Mouse (Mus musculus) heart, postnatal 10 days (tissue): ENCODE results near the gene Slc2a12. TPM values are rescaled to one million over a fixed set of nuclear protein-coding genes. Genes with fewer than 3 reads are reported as not detected.

Experiments
- DNase-seq, 2 experiments: peaks; one replicate each; pipeline ENCODE4 v3.0.0; 2021
- intact Hi-C: fragments of 180-260 bp; cut with DNase I; formaldehyde crosslinking; loops from one replicate; pipeline ENCODE4 v1.15.1; 2025
- total RNA-seq, 2 experiments: library from RNA; stranded (reverse); gene quantifications; 2 replicates each; pipeline ENCODE4 v1.2.3; 2021

The Slc2a12 gene
- 10 to 100 TPM; 10.6 to 10.7 TPM for total RNA-seq

DNA sequence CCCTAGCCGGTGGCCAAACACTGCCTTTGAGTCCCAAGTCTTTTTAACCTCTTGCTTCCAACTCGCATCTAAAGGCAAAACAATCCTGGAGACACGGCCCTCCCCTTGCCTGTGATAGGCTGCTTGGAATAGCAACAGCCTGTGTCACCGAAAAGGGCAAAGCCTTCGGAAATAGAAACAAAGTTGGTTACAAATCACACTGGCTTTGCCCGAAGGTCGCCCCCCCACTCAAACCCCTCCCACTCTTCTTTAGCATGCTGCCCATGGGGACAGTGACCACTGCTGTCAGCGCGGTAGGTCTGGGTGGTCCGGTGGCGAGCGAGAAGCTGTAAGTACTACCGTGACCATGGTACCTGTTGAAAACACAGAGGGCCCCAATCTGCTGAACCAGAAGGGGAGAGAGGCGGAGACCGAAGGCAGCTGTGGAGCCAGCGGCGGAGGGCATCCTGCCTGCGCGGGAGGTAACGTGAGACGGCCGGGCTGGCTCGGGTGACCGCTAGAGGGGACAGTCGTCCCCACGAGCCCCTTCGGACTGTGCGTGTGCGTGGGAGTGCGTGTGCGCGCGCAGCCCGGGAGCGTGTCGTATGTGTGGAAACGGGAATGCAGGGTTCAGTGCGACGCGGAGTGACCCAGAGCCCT lies at the start of gene Slc2a12:
TSS of gene Slc2a12 (plus strand) at position 159 of the 639 bp plus-strand sequence.
- DNase-seq, result peak; percentile 78 to 81
- intact Hi-C loops, result loop anchor here (5.0 kb wide), 1 partner anchor 67 kb away; no protein-coding TSS in a partner anchor

DNA sequence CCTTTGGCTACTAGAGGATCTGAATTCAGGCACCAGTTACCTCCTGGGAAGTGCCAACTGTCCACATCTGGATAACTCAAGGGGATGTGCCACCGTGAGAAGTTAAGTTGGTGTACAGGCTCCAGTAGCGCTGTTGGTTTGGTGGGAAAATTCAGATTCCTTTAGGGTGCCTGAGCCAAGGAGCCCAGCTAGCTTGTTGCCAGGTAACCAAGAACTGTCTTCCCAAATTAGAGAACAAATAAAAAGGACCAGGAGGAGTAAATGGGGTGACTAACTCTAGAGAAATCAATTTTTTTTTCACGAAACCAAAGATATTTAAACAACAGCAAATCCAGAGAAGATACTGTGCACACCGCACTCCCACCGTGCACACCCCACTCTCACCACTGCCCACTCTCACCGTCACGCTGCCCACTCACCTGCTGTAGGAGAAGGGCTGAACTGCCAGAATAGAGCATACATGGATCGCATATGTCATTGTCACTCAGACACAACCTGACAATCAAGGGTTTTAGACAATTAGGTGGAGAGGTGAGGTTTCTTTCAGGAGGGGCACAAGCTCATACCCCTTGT lies 45.8 kb upstream of the Slc2a12 start:
- intact Hi-C loops, result no loop called here
- DNase-seq, result no peak

DNA sequence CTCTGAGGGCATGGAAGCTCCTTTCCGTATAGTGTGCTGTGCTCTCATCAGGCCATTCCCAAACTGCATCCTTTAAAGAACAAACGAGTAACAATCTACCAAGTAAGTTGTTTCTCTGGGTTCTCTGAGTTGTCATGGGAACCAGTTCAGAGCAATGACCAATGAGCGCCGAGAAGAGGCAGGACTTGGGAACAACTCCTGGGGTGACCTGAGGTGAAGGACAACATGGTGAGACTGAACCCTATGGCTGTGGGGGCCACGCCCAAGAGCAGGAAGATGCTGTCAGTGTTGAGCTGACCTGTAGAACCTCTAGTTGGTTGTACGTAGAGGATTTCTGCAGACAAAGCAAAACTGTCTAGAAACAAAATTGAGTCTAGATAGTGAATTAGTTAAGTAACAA lies 43.8 kb upstream of the Slc2a12 start:
- intact Hi-C loops, result no loop called here
- no peak for DNase-seq

DNA sequence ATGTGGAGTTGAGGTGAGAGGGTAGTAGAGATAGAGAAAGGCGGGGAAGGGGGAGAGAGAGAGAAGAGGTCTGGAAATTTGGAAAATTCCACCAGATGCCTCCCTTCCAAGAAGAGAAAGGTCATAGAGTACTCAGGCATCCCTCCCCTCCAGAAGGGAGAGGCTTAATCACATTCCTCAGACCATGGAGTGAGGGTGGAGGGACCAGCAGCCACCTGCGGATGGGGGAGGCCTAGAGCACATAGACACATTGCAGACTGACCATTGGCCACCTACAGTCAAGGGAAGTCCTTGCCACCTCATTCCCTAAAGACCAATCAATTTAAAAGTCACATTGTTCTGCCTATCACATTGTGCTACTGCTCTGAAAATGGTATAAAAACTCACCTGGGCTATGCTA lies 40.0 kb upstream of the Slc2a12 start:
- DNase-seq, result no peak
- intact Hi-C loops, result no loop called here

DNA sequence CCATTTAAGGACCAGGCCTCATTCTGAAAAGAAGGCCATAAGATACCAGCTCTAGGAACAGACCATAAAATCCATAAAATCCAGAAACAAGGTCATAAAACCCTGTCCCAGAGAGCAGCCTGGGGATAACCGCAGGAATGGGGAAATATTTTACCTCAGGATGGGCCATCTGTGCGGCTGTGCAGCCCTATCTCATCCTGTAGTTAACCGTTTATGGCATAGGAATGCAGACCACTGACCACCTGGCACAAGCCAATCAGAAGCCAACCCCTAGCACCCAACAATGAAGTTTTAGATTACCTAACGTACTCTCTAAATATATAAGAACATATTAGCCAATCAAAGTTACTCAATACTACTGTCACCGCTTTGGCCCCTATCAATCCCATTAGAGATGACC lies 36.5 kb upstream of the Slc2a12 start:
- intact Hi-C loops, result no loop called here
- no peak for DNase-seq

DNA sequence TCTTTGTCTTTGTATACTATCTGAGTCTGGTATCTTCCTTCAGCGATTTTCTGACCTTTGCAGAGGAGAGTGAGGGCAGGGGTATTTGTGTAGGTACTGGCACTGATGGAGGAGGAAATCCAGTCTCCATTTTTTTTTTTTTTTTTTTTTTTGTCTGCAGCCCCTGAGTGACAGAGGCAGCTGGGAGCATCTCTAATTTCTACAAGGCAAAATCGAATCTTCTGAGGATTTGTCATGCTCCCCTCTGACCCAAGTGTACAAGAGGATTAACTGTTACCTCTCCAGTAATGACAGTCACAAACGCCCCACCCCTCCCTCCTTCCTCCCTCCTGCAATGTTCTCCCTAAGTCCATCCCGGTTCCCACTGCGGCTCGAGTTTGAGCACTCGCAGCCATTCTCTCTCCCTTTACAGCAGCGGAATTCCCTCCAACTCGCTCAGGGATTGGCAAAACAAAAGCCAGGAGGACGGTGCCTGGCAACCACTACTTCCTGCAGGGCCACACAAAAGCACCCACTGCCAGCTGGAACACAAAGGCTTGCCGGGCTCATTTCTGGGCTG lies 35.9 kb upstream of the Slc2a12 start:
- peak in 1 of 2 experiments; percentile 23 for DNase-seq
- intact Hi-C loops, result no loop called here

DNA sequence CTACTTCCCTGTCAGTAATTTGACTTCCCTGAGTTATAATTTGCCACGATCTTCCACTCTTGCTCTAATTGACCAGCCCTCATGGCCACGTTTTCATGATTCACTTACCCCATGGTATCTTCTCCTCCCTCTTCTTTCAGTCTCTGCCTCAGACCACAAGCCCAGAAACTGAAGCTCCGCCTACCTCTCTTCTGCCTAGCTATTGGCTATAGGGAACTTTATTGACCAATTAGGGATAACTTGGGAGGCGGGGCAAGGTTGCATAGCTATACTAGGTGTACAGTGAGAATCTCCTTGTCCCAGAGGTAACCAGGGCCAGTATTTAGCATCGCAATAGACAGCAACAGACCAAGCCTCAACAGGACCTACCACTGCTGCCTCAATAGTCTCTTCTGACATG lies 31.5 kb upstream of the Slc2a12 start:
- intact Hi-C loops, result no loop called here
- DNase-seq, result no peak

DNA sequence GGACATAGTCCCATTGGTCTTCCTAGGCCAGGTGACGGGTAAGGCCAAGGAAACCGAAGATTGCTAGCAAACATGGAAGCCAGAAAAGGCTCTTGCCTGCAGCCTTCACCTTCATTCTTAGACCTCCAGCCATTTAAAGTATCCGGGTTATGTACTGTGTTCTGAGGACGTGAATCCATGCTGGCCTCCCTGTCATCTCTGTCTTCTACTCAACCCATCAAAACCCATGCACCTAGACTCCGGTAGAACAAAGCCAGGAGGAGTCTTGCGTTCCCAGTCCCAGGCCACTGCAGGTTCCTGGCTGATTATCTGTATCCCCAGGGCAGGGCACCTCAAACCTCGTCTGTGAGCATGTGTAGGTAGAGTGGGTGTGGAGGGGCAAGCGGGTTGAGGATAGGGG lies 30.3 kb upstream of the Slc2a12 start:
- no peak for DNase-seq
- intact Hi-C loops, result no loop called here

DNA sequence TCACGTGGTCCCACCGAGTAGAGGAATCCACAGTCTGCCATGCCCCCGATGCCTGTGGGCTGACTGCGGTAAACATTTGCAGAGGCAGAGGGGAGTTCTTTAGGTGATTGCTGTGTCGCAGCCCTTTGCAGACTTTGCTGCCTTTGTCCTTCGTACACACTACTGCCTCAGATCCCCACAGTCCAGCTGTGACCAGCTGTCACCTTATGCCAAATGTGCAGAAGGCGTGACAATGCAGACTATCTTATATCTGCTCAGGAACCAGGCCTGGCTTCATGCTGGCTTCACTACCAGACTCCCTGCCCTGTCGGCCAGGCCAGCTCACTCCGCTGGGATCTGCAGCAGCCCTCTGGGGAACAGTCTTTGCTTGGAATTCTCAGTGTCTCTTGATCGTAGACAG lies 29.5 kb upstream of the Slc2a12 start:
- intact Hi-C loops, result no loop called here
- DNase-seq, result peak; percentile 28 to 41

DNA sequence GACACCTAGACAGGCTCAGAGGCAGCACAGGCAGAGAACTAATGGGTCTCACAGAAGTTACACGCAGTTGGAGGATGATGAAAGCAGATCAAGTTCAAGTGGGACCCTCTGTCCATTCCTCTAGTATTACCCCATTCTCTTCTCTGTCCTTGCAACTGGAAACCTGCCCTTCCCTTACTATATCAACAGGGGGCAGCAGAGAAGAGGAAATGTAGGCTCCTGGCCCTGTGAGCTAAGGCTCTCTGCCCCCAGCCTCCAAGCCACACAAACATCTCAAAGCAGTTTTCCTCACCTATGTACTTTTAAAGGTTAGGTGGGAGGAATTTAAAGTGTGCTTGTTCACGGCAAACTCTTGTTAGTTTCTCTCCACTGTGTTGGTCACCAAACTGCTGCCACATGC lies 26.0 kb upstream of the Slc2a12 start:
- intact Hi-C loops, result loop anchor here (1.0 kb wide), 3 partner anchors 92 to 157 kb away; no protein-coding TSS in a partner anchor
- DNase-seq, result peak; percentile 24 to 33

DNA sequence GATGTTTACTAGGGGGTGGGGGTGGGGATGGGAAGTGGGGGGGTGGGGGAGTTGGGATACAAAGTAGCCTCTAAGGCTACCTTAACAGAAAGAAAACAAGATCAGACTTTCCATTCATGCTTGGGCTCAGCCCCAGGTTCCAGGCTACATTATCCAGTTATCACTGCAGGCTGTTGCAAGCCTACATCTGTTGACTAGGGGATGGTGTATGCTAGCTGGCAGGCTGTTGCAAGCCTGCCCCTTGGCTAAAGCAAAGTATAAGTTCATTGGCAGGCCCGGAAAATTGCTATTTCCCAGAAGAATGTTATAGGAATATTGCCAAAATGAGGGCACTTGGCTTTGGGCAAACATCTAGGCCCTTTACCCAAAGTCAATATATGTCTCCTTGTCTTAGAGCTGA lies 16.0 kb upstream of the Slc2a12 start:
- intact Hi-C loops, result no loop called here
- DNase-seq, result no peak

DNA sequence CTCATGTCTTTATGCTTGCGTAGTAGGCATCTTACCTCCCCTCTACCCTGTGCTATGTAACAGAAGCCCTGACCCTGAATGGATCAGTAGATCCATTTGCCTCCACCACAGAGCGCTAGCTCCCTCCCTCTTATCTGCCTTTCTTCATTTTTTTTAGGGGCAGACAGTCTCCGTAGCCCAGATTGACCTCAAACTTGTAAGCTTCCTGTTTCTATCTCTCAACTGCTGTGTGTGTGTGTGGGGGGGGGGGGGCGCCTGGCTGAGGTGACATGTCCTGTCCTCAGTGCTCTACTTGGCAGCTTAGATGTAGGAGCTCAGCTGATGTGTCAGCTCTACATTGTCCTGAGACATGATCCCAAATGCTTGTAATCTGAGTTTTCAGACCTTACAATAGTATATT lies 13.7 kb upstream of the Slc2a12 start:
- intact Hi-C loops, result no loop called here

DNA sequence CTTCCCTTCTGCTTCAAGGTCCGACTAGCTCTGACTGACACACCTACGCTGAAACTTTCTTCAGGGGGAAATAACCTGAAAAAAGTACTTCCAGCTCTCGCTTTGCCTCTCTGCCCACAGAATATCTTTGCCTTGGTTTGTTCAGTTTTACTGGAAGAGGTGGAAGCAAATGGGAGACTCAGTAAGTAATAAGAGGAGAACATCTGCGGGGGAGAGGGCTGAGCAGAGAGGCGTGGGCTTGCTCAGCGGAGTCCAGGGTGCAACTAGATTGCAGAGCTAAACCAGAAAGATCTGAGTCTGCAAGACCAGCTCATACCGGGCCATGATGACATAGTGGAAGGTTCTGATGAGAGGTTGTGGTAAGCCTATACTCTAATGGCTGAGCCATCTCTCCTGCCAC lies 13.3 kb upstream of the Slc2a12 start:
- DNase-seq, result no peak
- intact Hi-C loops, result no loop called here

More for the DNA sequence above, 13.7 kb upstream of the Slc2a12 start:
- no peak for DNase-seq

DNA sequence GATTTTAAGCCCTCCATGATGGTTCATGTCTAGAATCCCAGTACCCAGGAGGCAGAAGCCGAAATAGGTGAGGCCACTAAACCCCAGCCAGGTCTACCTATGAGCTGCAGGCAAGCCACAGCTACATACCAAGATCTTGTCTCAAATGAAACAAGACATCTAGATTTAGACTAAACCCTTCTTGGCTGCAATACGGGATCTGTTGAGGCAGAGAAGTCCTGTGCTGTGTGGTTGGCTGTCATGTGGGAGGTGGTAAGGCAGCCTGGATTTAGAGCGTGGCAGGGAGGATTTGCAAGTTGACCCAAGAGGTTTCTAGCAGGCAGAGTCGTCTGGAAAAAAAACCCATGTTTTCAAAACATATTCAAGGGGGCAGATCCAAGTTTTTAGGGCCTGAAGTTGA lies 12.9 kb upstream of the Slc2a12 start:
- intact Hi-C loops, result no loop called here
- no peak for DNase-seq

DNA sequence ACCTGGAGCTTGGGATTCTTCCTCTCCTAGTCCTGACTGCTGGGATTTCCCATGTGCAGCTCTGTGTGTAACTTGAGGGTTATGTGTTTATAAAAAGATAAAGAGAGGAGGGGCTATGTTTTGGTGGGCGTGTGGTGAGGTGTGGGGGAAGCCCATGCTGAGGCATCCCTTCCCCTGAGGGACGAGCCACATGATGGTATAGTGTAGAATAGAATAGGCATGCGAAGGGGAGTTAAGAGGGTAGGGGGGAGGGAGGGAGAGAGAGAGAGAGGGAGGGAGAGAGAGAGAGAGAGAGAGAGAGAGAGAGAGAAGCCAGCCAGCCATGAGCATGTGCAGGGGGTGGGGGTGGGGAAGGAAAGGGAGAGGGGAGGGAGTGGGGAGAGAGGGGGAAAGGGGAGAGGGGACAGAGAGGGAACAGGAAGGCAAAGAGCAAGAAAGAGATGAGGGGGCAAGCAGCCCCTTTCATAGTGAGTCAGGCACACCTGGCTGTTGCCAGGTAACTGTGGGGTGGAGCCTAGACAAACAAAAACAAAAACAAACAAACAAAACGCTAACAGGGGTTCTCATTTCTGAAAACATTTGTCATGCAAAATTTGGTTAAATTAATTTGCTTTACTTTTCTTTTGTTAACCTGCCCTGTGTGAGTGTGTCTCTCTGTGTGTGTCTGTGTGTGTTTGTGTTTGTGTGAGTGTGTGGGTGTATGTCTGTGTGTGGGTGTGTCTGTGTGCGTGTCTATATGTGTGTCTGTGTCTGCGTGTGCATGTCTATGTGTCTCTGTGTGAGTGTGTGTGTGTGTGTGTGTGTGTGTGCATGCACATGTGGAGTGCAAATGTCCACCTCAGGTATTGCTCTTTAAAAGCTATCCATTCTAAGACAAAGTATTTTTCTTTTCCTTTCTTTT lies 11.2 kb upstream of the Slc2a12 start:
- intact Hi-C loops, result no loop called here
- no peak for DNase-seq

DNA sequence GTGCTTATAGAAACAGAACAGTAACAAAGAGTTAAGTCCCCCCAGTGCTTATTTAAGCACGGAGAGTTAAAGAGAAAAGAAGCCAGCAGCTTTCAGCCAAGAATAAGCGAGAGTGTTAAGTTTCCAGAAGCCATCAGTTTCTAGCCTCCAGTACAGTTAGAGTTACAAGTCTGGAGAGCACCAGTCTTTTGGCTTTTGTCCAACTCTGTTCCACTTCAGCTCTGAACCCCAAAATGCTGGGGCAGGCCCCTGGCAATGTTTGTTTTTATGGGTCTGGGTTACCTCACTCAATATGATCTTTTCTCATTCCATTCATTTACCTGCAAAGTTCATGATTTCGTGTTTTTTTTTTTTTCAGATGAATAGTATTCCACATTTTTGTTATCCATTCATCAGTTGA lies 7.6 kb upstream of the Slc2a12 start:
- intact Hi-C loops, result no loop called here

DNA sequence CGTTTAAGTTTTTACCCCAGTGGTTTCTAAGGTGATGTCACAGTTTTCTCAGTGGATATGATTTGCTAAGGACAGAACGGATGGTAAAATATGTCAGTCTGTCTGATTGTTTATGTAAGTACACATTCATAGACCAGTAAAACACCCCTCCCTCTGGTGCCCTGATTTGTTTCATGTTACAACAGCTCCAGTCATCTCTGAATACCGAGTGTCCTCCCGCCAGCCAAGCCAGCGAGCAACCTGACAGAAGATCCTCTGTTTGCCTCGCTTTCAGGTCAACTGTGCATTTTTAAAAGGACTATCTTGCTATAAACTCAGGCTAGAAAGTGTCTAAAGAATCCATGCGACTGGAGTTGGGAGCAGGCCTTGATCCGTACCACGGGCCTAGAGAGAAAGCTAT lies 640 bp upstream of the Slc2a12 start:
- intact Hi-C loops, result loop anchor here (5.0 kb wide), 1 partner anchor 68 kb away; no protein-coding TSS in a partner anchor
- no peak for DNase-seq

More for the DNA sequence above, 7.6 kb upstream of the Slc2a12 start:
- DNase-seq, result no peak

DNA sequence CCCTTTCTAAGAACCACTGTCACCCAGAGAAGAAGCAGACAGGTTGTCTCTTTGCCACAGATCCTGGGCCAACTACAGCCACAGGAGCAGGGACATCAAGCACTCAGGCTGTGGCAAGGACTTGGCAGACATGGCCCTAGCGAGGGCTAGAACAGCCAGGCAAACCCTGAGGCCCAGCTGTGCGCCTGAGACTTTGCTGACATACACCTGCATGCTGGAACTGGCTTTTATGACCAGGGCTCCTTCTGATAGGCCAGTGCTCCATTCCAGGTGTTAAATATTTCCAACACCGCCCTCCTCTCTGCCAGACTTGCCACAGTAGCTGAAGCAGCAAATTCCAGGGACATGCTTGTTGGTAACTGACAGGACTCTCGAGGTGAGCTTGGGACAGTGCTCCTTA lies 3.9 kb downstream of the Slc2a12 start:
- intact Hi-C loops, result no loop called here

DNA sequence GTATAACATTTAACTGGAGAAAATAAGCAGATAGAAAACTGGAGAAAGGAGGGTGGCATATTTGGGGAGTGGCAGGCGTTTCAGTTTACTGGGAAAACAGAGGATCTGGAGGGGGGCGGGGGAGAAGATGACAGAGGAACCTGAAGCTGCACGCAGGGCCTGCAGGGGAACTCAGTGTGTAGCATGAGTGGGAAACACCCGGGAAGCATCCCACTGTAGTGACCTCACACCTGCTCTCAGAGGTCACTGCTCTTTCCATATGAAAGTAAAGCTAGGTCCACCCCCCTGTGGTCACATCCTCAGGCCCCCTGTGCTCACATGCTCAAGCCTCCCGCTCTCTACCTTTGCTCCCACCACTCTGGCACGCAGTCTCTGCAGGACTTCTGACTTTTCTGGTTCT lies 9.0 kb downstream of the Slc2a12 start:
- intact Hi-C loops, result no loop called here
- no peak for DNase-seq

More for the DNA sequence above, 3.9 kb downstream of the Slc2a12 start:
- DNase-seq, result no peak

DNA sequence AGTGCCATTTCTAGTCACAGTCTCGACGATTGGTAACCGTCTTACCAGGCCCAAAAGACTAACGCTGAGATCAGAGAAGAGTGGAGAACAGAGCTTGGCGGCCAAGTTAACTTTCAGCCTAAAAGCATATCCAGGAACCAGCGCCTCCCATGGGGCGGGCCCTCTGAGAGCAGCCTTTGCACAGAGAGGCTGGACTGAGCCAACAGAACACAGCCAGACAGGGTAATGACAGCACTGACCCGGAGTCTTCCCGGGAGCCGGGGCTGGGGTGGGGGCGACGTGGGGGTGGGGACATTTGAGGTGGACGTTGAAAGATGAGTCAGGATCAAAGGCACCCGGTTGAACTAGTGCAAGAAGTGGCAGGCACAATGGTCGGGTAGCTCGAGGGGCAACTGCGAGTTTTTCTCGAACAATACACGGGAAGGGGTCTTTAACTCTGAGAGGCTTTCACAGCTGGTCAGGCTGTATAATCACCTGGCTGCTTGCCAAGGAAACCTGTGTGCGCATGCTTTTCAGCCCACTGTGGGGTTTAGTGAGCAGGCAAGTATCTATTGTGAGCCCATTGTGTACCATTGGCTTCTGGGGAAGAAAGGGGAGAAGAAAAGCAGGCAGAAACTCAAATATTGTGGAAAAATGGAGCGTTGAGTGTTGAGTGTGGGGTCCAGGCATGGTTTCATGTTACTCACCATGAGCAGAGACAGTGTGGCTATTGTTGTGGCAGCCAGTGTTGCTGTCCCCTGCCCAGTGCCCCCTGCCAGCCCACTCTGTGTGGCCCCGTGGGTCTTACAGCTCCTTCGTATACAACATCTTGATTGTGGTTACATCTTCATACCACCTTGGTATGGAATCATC lies 13.9 kb downstream of the Slc2a12 start:
- DNase-seq, result peak; percentile 24 to 40
- intact Hi-C loops, result no loop called here
